Mouse (Mus musculus) midbrain, postnatal 0 days (tissue): ENCODE measurements at regions not wholly inside any gene's neighbourhood (a gene's known extent, or its start where the extent isn't known, plus 50 kb on each side); places are given as distances from the start of the nearest gene placed in this dataset.

ENCODE experiments used
- ATAC-seq: fragments of 200-750 bp; cut with Nextera tagmentation; 2 replicates; pipeline ENCODE4 v1.8.0; 2017; ENCODE audit warnings: moderate number of reproducible peaks, mild to moderate bottlenecking, moderate TSS enrichment, moderate library complexity; ENCODE audit not compliant: low FRiP score
- DNase-seq: peaks from one replicate; pipeline ENCODE4 v3.0.0-alpha.2; 2015; ENCODE audit warnings: low spot score
- H3K27ac ChIP-seq: fragments of 300-500 bp; sonication (generic); 2 replicates; pipeline ENCODE4 v1.5.1; 2014; ENCODE audit warnings: low read depth, mild to moderate bottlenecking, low read length, mixed read lengths
- H3K27me3 ChIP-seq: fragments of 300-500 bp; sonication (generic); 2 replicates; pipeline ENCODE4 v1.6.1; 2014; ENCODE audit warnings: low read length, control low read depth, mixed read lengths; ENCODE audit not compliant: insufficient read depth
- H3K36me3 ChIP-seq: fragments of 300-500 bp; sonication (generic); 2 replicates; pipeline ENCODE4 v1.6.1; 2014; ENCODE audit warnings: low read length, control low read depth, mixed read lengths; ENCODE audit not compliant: insufficient read depth
- H3K4me1 ChIP-seq: fragments of 300-500 bp; sonication (generic); 2 replicates; pipeline ENCODE4 v1.6.1; 2014; ENCODE audit warnings: mild to moderate bottlenecking, control low read depth, antibody characterized with exemption, low read length, mixed read lengths; ENCODE audit not compliant: insufficient read depth
- H3K4me2 ChIP-seq: fragments of 300-500 bp; sonication (generic); 2 replicates; pipeline ENCODE4 v1.6.1; 2014; ENCODE audit warnings: low read depth, mild to moderate bottlenecking, low read length, mixed read lengths; ENCODE audit not compliant: poor library complexity, severe bottlenecking
- H3K4me3 ChIP-seq: fragments of 300-500 bp; sonication (generic); 2 replicates; pipeline ENCODE4 v1.5.1; 2014; ENCODE audit warnings: low read depth, mild to moderate bottlenecking, low read length, moderate library complexity
- H3K9ac ChIP-seq: fragments of 300-500 bp; sonication (generic); replicated peaks from 2 replicates; pipeline ENCODE4 v1.6.1; 2014; ENCODE audit warnings: mild to moderate bottlenecking, low read length, moderate library complexity, mixed read lengths; ENCODE audit not compliant: poor library complexity, severe bottlenecking
- H3K9me3 ChIP-seq: fragments of 300-500 bp; sonication (generic); 2 replicates; pipeline ENCODE4 v1.6.1; 2016; ENCODE audit warnings: low read length, control low read depth
- CTCF ChIP-seq: IDR thresholded peaks from 2 replicates; pipeline ENCODE4 v1.5.1; 2016; ENCODE audit warnings: antibody characterized with exemption, mild to moderate bottlenecking
- WGBS: fragments of 180-500 bp; shearing (Covaris S2); extraction: QIAGEN DNeasy Blood & Tissue Kit; methylation state at CpG from one replicate; pipeline ENCODE4 v1.1.7; 2014; 5-methylcytosine and 5-hydroxymethylcytosine counted together

DNA sequence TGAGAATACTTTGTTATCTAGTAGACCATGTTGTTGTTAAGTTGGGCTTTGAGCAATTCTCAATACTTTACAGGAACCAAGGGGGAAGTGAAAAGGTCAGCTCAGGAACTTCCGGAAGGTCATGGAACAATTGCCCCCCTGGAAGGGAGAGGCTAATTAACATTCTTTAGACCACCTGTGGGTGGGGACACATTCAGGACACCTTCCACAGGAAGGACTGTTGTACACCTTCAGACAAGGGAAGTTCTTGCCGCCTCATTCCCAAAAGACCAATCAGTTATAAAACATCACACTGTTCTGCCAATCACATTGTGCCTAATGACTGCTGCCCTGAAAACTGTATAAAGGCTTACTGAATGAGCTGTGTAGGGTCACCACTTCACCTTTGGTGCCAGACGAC lies 701.2 kb downstream of the Trib2 start:
- H3K27ac ChIP-seq = no peak overlapping the region
- H3K36me3 ChIP-seq = no peaks in the 10 kb centered on the region
- no peak overlapping the region for H3K4me3 ChIP-seq
- no peaks in the 10 kb centered on the region for H3K9me3 ChIP-seq
- H3K27me3 ChIP-seq = no peaks in the 10 kb centered on the region
- DNase-seq (no peak), ATAC-seq (no peak)
- H3K4me1 ChIP-seq = no peaks in the 10 kb centered on the region
- no peak for TF ChIP-seq CTCF
- 87% methylated on average over 3 of the region's 3 CpGs for WGBS
- H3K4me2 ChIP-seq = no peak overlapping the region
- H3K9ac ChIP-seq = no peak overlapping the region

DNA sequence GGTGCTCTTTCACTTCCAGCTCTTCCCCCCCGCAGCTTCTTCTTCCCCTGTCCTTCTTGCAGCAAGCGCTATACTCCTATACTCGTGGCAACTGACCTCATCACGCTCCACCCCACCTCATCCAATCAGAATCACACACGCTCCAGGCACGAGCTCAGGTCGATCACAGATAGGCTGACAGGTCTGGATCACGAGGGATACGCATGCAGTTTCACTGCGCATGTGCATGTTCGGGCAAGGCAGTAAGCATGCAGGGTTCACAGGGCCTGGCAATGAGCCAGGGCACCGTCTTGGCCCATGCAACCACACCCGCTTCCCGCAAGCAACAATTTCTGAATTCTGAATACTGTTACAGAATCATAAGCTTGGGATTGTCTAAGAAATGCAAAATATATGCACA lies 701.9 kb downstream of the Trib2 start:
- WGBS = 95% methylated on average over 14 of the region's 14 CpGs
- Histone ChIP-seq H3K4me1 (no peaks in the 10 kb centered on the region), H3K9me3 (no peaks in the 10 kb centered on the region), H3K27ac (no peak overlapping the region), H3K36me3 (no peaks in the 10 kb centered on the region), H3K27me3 (no peaks in the 10 kb centered on the region), H3K9ac (no peak overlapping the region), H3K4me2 (no peak overlapping the region), H3K4me3 (no peak overlapping the region)
- DNase-seq (no peak), ATAC-seq (no peak)
- no peak for TF ChIP-seq CTCF

DNA sequence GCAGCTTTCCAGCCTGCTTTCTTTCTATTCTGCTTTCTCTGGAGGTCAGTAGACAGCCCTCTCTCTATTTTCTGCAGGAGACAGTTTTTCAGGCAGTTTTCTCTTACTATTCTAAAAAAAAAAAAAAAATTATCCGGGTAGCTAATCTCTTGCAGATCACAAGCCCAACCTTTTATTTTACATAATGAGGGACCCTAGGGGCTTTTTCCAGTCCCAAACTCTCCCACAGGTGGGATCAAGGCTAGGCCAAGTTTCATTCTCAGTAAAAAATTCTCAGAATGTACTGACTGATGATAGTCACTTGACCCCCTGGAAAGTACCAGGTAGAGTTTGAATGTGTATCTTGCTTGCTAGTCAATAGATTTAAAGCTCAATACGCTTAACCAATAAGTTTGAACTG lies 705.7 kb downstream of the Trib2 start:
- ATAC-seq (no peak), DNase-seq (no peak)
- Histone ChIP-seq H3K4me1 (no peaks in the 10 kb centered on the region), H3K9ac (no peak overlapping the region), H3K27me3 (no peaks in the 10 kb centered on the region), H3K4me3 (no peak overlapping the region), H3K36me3 (no peaks in the 10 kb centered on the region), H3K27ac (no peak overlapping the region), H3K9me3 (no peaks in the 10 kb centered on the region), H3K4me2 (no peak overlapping the region)
- no peak for TF ChIP-seq CTCF
- WGBS = 71% methylated on average over 2 of the region's 2 CpGs

DNA sequence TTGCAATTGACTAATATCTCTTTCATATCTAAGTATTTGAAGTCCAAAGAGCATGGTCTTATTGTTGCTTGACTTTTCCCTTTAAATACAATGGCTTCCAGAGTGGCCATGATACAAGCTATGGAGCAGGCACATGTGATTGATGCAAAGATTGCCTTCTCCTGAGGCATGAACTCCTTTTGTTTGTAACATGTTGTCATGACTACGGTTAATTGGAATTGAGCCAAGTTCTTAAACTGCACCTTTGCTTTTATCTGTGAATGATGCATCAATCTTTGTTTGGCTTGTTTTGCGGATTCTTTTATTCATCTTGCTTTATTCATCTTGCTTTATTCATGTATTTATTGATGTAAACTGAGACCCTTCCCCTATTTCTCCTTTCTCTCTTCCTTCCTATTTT lies 711.8 kb downstream of the Trib2 start:
- no peak for TF ChIP-seq CTCF
- no peak for ATAC-seq
- no peaks in the 10 kb centered on the region for H3K27me3 ChIP-seq
- H3K4me2 ChIP-seq = no peak overlapping the region
- H3K9ac ChIP-seq = no peak overlapping the region
- no peaks in the 10 kb centered on the region for H3K4me1 ChIP-seq
- no peak overlapping the region for H3K27ac ChIP-seq
- no peak for DNase-seq
- no peaks in the 10 kb centered on the region for H3K9me3 ChIP-seq
- no peaks in the 10 kb centered on the region for H3K36me3 ChIP-seq
- H3K4me3 ChIP-seq = no peak overlapping the region
- WGBS = 80% methylated on average over 2 of the region's 2 CpGs

DNA sequence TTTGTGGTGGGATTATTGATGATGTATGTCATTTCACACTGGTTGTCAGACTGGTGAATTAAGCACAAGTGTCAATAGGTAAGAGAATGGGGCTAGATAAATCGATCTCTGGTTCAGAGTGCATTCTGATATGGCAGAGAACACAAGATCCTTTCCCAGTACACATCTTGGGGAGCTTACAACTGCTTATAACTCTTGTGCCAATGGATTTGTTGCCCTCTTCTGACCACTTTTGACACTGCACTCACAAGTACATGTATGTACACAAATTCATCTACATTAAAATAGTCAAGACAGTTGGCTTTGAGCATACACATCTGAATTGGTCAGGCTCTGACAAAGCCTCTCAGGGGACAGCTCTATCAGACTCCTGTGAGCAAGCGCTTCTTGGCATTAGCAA lies 738.1 kb downstream of the Trib2 start:
- H3K36me3 ChIP-seq = no peaks in the 10 kb centered on the region
- H3K27me3 ChIP-seq = no peaks in the 10 kb centered on the region
- H3K4me2 ChIP-seq = no peak overlapping the region
- ATAC-seq = no peak
- H3K9me3 ChIP-seq = no peaks in the 10 kb centered on the region
- no peak overlapping the region for H3K9ac ChIP-seq
- TF ChIP-seq CTCF = peak; percentile 77
- peak; percentile 69 for DNase-seq
- no peak overlapping the region for H3K4me3 ChIP-seq
- WGBS = 78% methylated on average over 2 of the region's 2 CpGs
- H3K4me1 ChIP-seq = no peaks in the 10 kb centered on the region
- H3K27ac ChIP-seq = no peak overlapping the region

DNA sequence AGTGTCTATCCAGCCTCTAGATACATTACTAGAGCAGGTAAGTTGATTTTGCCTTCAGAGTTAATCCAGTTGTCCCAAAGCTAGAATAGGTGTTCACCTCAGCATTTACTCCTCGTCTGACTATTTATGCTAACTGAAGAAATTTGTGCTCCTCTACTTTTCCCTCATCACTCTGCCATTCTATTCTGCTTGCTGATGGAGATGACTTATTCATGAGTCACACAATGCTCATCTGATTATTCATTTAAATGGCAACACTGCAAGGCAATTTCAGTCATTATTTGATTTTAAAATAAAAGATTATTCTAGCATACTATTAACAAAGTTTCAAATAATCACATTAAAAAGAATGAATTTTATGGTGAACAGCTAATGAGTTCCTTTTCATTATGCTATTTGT lies 752.4 kb downstream of the Trib2 start:
- ATAC-seq = no peak

More for the DNA sequence above, 752.4 kb downstream of the Trib2 start:
- Histone ChIP-seq H3K36me3 (no peaks in the 10 kb centered on the region), H3K4me2 (no peak overlapping the region), H3K9ac (no peak overlapping the region), H3K4me1 (no peaks in the 10 kb centered on the region), H3K27me3 (no peaks in the 10 kb centered on the region), H3K4me3 (no peak overlapping the region), H3K9me3 (no peaks in the 10 kb centered on the region), H3K27ac (no peak overlapping the region)
- 64% methylated on average over 1 of the region's 1 CpGs for WGBS
- no peak for DNase-seq
- no peak for TF ChIP-seq CTCF
